Mouse (Mus musculus) thymus, adult 2 months (tissue): ENCODE measurements at regions not wholly inside any gene's neighbourhood (a gene's known extent, or its start where the extent isn't known, plus 50 kb on each side); places are given as distances from the start of the nearest gene placed in this dataset.

Source experiments
- CTCF ChIP-seq: fragments of 200-500 bp; IDR thresholded peaks from 2 replicates; pipeline ENCODE4 v1.5.1; 2012; ENCODE audit warnings: mild to moderate bottlenecking, control low read depth, low read length, moderate library complexity, borderline replicate concordance; ENCODE audit not compliant: control insufficient read depth, poor library complexity, insufficient read depth; ENCODE audit errors: extremely low read depth
- POLR2A ChIP-seq: fragments of 200-500 bp; IDR thresholded peaks from 2 replicates; pipeline ENCODE4 v1.6.1; 2012; ENCODE audit warnings: mild to moderate bottlenecking, low read length, control low read depth, moderate library complexity; ENCODE audit not compliant: control insufficient read depth, poor library complexity, insufficient read depth; ENCODE audit errors: extremely low read depth

DNA sequence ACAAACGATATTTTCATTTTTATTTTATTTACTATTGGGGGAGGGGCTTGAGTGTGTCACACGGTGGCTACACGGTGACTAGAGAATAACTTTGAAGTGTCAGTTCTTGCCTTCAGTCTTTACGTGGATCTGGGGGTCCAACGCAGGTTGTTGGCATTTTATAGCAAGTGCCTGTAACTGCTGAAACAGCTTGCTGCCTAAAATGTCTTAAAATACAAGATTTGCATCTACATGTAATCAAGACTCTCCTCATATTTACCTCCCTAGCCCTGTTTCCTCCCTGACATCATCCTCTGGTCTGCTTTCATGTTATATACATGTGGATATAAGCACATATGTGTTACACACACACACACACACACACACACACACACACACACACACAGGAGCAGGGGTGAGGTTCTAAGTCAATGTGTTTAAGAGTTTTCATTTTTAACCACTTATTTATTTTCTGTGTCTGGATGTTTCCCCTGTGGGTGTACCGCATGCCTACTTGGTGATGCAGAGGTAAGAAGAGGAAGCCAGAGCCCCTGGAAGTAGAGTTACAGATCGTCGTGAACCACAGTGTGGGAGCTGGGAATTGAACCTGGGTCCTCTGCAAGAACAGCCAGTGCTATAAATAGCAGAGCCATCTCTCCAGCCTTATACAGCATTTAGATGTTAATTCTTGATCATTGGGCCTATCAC lies 119.5 kb upstream of the Cpsf6 start:
- no peak for TF ChIP-seq CTCF
- no peak for TF ChIP-seq POLR2A
